Mouse (Mus musculus): Measurements from ENCODE around the gene Prmt7.

The Prmt7 gene

DNA sequence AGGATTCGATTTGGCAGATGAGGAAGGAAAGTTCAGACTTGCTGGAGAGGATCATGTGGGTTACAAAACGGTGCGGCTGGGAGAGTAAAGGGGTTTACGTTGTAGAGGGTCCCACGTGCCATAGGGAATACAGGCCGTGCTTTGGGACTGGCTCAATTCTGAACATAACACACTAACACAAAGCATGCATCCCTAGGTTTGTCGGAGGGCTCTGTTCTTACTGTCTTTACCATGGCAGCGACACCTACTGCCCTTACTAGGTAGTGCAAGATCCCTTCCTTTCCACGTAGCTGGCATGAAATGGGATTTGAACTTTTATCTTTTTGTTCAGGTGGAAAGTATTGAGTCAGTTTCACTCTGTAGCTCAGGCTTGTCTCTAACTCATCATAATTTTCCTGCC lies 15.9 kb downstream of the Prmt7 start:
- peak; percentile 61 to 67 for DNase-seq

DNA sequence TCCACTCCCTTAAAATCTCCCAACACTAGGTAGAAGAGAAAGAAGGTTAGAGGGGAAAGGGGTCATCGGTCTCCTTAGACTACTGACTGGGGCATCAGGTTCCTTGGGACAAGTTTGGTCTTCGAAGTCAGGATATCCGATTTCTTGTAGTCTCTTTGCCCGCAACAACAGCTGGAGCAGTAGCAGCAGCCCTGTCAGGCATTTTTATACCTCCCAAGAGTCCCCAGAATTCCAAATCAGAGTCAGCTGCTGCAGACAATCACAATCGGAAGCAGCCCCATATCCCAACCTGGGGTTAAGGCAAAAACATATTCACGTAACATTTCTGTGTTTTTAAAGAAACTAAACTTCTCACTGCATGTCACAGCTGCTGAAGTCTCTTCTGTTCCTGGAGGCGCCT lies 20.8 kb downstream of the Prmt7 start:
- no peak for DNase-seq

DNA sequence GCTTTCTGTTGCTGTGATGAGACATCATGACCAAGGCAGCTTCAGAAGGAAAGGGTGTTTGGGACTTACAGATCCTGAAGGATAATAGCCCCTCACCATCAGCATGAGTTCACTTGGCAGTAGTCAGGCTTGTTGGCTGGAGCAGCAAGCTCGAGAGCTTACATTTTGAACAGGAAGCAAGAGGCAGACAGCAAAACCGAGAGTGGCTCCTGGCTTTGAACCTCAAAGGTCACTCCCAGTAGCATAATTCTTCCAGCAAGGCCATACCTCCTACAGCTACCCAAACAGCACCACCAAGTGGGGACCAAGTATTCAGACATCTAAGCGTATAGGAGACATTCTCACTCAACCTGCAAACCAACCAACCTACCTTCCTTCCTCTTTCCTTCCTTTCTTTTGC lies 22.0 kb downstream of the Prmt7 start:
- DNase-seq: no peak

DNA sequence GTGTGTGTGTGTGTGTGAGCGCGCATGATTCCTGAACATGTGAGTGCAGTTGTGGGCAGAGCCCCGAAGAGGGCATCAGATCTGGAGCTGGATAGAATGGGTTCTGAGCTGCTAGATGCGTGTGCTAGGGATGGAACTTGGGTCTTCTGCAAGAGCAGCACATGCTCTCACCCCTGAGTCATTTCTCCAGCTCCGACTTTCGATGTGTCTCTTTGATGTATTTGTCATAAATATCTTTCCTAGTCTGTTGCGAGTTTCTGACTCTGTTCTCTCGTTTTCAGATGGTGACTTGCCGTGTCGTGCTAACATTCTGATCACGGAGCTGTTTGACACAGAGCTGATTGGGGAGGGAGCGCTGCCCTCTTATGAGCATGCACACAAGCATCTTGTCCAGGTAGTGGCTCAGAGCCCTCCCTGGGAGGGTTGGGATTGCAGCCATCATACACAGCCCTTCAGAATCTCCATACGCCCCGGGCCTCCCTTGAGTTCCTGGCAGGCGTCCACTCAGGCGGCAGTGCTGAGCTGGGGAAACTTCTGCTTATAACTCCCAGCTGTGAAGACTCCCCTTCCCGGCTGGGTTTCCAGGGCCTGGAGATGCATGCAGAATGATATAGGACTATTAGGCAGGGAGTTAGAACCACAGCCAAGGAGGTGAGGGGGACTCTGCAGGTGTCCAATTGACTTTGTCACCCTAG lies 24.0 kb downstream of the Prmt7 start:
- DNase-seq: no peak

DNA sequence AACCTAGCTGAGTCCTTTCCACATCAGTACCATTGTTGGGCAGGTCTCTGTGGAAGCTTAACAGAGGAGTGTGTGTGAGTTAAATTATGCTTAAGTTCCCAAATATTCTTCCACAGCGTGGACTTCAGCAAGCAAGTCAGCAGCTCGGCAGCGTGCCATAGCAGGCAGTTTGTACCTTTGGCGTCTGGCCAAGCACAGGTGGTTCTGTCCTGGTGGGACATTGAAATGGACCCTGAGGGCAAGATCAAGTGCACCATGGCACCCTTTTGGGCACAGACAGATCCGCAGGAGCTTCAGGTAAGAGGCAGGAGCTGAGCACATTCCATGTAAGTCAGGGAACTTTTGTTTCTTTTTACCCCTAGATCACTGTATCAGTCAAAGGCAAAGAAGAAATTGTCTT lies 26.4 kb downstream of the Prmt7 start:
- no peak for DNase-seq

DNA sequence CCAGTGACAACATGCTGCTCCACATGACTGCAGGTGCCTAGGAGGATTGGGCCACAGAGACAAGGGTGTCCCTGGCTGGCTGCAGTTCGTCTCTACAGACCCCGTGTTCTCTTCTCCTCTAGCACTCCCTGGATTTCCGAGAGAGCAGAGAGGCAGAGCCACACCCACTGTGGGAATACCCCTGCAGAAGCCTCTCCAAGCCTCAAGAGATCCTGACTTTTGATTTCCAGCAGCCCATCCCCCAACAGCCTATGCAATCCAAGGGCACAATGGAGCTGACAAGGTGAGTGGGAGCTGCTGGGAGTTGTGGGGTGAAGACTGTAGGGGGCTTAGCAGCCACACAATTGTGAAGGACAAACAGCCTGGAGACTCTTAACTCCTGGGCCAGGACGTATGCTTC lies 39.5 kb downstream of the Prmt7 start:
- DNase-seq: no peak

DNA sequence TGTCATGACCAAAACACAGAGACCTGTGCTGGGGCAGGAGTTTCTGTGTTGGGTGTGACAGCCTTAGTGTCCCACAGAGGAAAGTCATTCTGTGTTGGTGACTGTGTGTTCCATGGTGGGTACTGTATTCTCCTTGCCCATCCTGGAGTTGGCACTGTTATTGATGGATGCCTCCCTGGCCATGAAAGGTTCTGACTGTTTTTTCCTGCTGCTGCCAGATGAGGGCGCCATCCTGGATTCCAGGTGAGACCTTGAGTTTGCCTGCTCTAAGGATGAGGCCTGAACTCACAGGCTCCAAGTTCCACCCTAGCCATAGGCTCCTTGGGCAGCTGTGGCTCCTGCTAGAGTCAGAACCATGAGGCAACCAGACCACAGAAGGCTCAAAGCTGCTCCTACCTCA lies 47.4 kb downstream of the Prmt7 start:
- peak; percentile 64 to 69 for DNase-seq

DNA sequence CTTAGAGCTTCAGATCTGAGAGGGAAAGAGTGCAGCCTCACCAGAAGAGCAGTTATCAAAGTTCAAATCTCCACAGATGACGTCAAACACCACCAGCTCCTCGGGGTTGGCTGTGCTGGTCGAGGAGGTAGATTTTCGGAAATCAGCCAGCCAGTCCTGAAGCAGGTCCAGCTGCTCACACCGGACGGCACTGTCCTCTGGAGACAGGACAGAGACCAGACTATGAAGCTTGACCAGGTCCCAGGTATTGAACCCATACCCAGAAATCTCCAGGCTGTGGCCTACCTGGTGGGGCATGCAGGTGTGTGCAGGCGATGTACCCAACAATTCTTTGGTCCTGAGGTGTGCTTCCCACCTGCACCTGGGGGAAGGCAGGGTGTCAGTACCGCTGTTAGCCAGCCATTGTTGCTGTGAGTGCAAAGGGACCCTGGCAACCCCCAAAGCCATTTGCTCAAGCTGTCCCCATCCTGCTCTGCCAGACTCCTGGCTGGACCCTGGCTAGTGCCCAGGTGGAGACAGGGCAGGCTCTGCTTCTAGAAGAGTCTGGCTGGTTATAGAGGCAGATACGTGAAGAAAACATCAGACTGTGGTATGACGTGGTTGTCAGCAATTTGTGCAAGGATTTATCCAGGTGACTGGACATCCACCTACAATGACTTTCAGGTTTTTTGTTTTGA lies 49.0 kb downstream of the Prmt7 start:
- DNase-seq: no peak

DNA sequence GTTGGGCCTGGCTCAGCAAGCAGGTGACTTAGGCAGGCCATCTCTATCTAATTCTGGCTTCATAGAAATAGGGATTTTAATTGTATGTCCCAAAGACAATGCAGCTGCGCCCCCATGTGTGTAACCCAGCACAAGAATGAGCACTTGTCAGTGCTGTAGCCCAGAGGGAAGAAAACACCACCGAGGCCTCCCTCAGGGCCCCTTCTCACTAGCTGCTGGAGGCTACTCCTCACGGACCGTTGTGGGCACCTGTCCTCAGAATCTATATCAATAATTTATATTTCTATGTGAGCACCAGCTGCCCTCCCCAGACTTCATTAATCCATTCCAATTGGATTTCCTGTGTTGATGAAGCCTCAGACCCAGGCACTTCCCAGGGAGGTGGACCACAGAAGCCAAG lies 50.2 kb downstream of the Prmt7 start:
- DNase-seq: no peak

DNA sequence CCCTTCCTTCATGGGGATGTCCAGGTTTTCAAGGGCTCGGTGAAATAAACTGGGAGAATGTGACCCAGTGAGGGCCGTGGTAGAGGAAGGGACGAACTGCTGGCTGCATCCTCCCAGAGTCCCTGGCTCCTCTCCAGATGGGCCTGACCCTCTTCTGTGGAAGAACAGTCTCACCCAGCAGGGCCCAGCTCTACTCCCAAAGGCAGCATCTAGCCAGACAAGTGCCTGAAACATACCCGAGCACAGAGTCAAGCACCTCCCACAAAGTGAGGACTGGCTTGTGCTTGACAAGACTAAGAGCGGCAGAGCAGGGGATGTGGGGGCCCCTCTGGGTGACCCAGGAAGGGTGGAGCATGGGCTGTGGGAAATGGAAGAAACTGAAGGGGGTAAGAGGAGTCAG lies 51.6 kb downstream of the Prmt7 start:
- no peak for DNase-seq

DNA sequence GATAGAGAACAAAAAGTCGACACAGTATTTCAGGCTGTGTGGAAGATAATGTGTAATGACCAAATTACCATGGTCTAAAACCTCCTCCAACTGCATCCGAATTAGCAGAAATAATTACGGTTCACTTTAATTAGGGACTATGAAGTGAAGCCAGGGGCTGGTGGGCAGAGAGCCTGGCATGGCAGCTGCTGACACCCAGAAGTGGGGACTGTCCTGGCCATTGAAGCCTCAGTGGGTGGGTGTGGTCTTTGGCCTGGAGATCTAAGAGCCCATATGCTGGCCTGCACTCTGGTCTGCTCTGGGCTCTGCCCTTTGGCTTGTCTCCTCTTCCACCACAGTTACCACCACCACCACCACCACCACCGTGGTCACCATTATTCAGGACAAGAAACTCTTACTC lies 53.2 kb downstream of the Prmt7 start:
- no peak for DNase-seq

DNA sequence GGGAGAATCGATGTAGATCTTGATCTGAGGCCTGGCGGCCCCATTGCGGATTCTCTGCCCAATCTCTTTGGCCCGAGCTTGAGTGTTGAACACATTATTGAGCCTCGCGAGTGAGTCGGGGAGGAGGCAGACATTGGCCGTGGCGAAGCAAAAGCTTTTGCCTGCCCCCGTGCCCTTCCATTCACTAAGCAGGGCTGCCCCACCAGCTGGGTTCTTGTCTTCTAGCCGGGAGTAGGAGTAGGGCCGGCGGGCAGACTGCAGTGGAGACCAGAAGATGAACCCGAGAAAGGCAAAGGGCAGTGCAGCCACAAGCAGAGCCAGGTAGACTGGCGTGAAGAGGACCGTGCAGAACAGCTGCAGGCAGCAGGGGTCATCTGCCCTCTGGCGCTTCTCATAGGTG lies 54.7 kb downstream of the Prmt7 start:
- DNase-seq: no peak

DNA sequence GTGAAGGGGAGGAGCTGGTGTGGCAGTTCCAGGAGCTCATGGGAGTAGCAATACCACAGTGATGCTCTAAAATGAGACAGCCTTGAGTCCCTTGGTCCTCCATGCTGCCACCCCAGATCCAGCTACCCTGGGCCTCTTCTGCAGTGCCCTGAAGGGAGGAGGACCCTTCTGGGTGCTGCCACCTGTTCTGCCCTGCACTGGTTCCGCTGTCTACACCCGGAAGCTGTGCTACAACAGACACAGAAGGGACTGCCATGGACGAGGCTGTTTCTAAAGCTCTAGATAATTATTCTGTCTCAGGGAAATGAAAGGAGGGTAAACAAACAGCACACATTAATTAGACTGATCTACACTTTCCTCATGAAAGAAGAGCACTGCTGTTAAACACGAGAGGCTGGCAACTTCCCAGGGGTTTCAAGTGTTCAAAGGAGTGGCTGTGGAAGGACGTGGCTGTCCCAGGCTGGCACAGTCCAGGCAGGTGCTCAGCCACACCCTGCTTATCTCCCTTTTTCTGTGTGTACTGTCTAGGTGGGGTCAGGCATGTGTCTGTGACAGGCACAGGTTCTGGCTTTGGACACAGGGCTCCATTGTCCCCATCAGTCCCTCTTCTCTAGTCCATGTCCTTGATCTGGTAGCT lies 58.1 kb downstream of the Prmt7 start:
- DNase-seq: no peak

DNA sequence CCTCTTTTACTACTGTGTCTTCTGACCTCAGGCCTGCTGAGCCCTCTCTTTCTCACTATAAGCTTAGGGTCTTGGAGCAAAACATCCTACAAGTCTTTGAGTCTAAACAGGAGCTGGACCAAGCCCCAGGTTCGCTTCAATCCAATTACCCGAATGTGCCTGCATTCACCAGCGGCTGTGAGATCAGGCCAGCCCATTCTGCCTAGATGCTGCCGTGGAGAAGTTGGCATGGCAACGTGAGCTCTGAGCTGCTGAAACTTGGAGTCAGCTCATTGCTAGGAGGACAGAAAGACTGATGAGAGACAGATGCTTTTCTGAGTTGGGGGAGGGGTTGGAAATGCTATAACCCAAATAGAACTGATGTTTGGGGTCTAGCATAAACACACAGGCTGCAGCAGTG lies 60.1 kb downstream of the Prmt7 start:
- DNase-seq: no peak

DNA sequence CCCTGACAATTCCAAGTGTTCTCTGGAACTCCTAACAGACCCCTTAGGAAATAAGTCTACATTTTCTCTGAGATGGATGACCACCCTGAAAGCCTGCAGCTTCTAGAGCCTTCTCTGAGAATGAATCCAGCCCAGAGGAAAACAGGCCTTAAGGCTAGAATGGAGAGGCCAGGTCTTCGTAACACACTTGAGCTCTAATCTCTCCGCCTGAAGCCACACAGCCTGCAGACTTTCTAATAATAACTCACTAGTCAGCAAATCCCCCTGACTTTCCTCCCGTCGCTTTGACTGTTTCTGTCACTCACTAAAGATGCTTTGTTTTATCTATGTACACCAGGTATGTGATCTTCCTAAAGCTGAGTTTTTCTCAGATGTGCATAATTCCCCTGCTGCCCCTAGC lies 60.6 kb downstream of the Prmt7 start:
- no peak for DNase-seq

DNA sequence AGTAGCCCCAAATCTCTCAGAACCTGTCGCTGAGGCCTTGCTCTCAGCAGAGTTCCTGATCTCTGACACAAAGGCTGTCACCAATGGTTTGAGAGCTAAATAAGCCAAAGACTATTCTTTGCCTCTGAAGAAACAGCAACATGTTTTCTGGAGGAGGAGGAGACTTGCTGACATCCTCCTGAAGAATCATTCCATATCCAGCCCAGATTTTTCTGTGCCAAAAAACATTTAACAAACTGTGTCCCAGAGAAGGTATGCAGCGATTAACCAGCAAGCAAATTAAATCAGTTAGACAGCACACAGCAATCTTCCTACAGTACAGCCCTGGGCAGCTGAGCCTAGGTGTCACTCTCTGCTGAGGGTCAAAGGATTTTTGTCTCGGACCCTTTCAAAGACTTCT lies 62.7 kb downstream of the Prmt7 start:
- DNase-seq: no peak

DNA sequence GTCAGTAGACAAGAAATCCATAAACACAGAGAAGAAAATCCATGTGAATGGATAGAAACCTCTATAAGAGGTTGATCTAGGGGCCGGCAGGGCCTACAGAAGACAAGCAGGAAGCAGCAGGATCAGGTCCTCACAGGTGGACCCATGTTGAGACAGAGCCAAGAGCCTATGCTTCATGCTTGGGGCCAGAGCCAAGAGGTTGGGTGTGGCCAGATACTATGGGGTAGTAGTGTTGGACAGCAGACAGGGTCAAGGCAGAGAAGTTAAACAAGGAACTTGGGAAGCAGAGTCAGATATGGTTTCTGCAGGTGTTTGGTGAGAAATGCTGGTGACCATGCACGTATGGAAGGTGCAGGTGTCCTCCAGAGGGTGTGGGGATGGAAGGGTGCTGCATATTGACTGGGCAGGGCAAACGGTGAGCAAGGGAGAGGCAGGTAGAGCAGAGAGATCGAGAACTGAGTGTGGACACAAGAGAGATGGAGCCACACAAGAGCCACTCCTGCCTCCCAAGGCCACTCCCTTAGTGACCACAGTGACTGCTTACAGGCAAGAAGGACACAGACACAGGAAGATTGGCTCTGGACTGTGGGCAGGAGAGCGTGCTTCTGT lies 66.1 kb downstream of the Prmt7 start:
- DNase-seq: no peak

DNA sequence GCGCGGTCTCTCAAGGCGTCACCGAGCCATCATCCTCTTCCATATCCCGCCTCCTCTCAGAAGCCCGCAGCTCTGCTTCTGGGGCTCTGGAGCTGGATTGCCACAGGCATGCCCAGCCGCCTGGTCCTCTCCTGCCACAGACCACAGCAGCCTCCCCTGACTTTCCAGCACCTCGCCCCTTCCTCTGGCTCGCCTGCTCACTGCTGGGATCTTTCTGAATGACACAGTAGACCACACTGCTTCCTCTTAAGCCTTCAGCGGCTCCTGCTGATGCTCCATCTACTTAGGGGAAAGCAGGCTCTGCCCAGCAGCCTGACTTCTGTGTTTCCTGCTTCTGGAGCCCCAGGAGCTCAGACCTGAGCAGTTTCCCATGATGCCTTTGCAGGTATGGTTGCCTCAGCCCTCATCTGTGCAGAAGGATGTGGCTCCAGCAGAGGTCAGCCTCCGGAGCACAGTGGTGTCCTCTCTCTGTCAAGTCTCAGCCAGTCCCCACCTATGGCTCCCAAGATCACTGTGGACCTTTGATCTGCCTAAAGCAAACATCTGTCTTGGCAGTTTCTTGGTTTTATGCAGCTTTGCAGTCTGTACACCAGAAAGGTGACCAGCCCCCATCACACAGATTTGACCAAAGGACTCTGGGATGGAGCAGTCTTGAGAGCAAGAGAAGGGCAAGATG lies 67.8 kb downstream of the Prmt7 start:
- DNase-seq: no peak

DNA sequence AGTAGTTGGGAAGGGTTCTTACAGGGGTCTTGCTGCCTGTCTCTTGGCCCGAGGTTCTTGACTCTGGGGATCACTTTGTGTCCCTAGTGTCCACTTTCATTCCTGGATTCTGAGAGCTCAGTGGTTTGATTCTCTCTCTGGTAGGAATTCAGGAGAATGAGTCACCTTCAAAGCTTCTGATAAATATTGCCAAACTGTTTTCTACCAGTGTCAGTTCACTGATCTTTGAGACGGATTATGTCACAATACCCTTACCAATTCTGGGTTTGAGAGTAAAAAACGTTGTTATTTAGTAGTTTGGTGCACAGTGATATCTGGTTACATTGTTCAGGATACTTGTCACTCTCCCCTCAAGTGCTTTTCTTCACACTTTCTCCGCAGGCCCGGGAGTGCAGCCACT lies 69.4 kb downstream of the Prmt7 start:
- no peak for DNase-seq

DNA sequence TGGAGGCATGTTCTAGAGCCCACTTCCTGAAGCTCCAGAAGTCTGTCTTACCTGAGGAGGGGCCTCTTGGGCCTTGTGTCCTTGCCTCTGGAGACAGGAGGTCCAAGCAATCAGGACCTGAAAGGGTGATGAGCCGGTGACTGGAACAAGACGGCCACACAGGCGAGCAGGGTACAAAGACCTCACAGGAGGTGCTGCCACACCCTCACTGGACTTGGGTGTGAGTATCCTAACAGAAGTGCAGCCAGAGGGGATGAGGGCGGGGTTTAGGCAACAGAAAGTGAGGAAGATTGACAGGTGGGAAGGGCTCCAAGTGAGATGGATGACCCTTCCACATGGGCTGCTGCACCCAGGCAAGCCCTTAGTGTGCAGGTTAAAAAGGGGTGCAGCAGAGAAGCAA lies 70.1 kb downstream of the Prmt7 start:
- DNase-seq: no peak

DNA sequence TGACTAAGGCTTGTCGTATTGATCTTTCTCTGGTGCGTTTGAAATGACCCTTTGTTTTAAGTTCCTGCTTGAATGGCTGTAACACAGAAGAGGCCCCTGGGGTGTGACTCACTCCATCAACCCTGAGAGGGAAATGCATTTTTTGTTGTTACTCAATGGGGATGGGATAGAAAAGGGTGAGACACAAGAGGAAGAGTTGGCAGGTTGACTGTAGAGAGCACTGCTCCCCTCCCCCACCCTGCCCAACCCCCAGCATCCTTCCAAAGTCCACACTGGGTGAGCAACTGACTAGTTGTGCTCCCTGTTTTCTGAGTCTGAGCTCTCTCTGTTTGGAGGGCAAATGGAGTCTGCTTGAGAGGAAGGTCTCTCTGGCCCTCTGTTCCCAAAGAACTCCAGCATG lies 76.7 kb downstream of the Prmt7 start:
- no peak for DNase-seq

DNA sequence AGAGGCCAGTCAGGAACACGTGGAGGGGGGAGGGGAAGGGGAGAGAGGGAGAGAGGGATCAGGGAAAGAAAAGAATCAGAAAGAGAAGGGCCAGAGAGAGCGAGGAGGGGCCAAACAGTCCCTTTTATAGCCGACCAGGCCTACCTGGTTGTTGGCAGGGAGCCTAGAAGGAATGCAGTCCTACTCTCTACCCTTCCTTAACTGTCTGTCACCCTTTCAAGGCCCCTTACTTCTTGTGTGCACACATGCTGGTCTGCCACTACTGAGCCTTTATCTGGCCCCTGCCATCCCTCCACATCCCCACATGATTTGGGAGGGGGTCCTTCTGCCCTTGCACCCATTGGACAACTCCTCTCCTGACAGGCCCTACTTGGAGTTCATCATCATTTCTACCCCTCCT lies 78.0 kb downstream of the Prmt7 start:
- DNase-seq: no peak

DNA sequence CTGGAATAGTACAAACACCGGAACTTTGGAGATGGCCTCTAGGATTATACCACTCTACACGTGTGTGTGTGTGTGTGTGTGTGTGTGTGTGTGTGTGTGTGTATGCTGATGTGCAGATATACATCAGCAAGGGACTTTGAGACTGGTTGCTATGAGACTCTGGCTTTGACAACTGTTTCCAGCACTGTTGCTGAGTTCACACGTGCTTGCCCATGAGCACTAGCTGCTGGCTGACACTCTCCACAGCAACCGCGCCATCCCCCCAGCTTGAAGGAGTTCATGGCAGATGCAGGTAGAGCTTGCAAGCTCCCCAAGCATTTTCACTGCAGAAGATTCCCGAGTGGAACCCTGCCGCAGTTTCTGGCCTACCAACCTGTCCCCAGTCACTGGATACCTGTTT lies 78.7 kb downstream of the Prmt7 start:
- no peak for DNase-seq
